Mouse (Mus musculus) splenic B cell, adult 2 months (primary cell): ENCODE data around the gene Hist1h4a.
A peak's percentile ranks its signal among the peaks of the same experiment; 100 is the strongest.
"Not testable (repeated sequence)": the region's sequence is repeated elsewhere in the genome, so short reads cannot be mapped to it uniquely, and the experiment has no call there.

Experiments used
- DNase-seq: peaks from one replicate; pipeline ENCODE4 v3.0.0-alpha.2; 2011; ENCODE audit warnings: low read depth, low spot score
- H3K27me3 ChIP-seq: 2 replicates; pipeline ENCODE4 v1.6.1; 2012; ENCODE audit warnings: mild to moderate bottlenecking, low read length, moderate library complexity, mixed read lengths; ENCODE audit not compliant: control insufficient read depth, poor library complexity, insufficient read depth, severe bottlenecking
- H3K36me3 ChIP-seq: 2 replicates; pipeline ENCODE4 v1.6.1; 2012; ENCODE audit warnings: mild to moderate bottlenecking, low read length, moderate library complexity, mixed read lengths; ENCODE audit not compliant: control insufficient read depth, poor library complexity, insufficient read depth, severe bottlenecking

Gene Hist1h4a

DNA sequence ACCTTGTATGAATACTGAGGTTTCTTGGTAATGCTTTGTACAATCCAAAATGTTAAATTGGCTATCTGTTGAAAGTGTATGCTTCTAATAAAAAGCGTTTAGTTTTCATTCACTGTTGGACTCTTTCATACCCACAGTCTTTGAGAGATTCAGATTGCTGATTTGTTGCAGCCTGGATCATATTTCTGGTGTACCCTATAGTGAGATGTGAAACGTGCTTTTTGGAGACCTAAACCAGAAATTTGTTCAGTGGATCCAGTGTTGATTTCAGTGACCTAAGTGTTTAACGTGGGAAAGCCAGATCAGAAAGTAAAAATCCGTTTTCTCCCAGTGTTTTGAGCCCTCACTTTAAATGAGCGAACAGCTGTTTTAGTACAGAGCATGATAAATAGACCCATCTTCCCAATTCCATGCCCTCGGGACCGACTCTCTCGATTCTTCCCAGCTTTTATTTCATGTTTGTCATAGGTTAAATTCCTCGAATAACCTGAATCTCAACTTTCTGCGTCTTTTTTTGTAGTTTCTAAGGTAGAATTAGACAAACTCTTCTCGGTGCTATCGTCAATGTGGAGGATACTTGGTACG lies 20.7 kb downstream of the Hist1h4a start:
- no peak for DNase-seq
- Histone ChIP-seq H3K36me3 (0 out of 2 replicates have a peak, but pooled peaks cover 2% of the 10 kb centered on the region), H3K27me3 (no peaks in the 10 kb centered on the region)

DNA sequence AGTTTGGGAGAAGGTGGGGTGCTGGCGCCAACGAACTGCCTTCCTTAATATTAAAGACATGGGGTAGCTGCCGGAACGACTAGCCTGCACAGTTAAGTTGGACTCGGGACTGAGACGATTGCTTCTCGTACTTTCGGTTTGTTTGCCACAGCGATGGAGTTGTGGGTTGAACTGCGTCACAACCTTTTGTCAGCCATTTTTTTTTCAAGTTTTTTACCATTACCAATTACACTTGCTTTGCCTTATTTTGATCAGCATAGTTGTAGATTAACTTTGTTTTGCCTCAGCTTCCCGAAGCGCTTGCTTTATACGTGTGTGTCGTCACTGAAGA lies 21.1 kb downstream of the Hist1h4a start:
- peak; percentile 90 for DNase-seq
- Histone ChIP-seq H3K27me3 (no peaks in the 10 kb centered on the region), H3K36me3 (0 out of 2 replicates have a peak, but pooled peaks cover 2% of the 10 kb centered on the region)

DNA sequence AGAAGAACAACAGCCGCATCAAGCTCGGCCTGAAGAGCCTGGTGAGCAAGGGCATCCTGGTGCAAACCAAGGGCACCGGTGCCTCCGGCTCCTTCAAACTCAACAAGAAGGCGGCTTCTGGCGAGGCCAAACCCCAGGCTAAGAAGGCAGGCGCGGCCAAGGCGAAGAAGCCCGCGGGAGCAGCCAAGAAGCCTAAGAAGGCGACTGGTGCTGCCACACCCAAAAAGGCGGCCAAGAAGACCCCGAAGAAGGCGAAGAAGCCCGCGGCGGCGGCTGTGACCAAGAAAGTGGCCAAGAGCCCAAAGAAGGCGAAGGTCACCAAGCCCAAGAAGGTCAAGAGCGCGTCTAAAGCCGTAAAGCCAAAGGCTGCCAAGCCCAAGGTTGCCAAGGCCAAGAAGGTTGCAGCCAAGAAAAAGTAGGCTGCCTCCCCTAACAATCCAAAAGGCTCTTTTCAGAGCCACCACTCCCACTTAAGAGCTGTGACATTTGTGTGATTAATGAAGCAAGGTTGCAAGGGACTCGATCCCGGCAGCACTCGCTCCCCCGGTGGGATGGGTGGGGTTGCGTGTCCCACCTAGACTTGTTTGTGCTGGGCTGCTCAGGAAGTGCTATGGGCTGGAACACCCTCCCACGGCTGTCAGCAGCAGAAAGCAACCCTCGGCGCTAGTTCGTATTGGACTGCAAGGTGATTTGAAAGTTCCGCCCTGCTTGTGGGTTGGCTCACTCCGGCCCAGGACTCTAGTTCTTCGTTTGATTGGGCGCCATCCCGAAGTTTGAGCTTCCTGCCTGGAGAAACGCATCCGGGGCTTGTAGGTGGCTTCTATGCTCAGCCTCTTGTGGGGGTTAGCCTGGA lies 21.7 kb downstream of the Hist1h4a start:
- Histone ChIP-seq H3K36me3 (0 out of 2 replicates have a peak, but pooled peaks cover 2% of the 10 kb centered on the region), H3K27me3 (no peaks in the 10 kb centered on the region)
- peak; percentile 94 for DNase-seq

DNA sequence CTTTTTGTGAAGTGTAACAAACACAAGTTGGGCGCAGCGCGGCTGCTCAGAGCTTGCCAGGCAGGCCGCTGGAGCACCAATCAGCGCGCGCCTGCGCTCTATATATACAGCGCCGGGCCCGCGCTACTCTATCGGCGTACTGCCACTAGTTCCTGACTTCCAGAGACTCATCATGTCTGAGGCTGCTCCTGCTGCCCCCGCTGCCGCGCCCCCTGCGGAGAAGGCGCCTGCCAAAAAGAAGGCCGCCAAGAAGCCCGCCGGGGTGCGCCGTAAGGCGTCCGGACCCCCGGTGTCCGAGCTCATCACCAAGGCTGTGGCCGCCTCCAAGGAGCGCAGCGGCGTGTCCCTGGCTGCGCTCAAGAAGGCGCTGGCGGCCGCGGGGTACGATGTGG lies 22.4 kb downstream of the Hist1h4a start, which contains the start of gene Hist1h1c:
TSS of gene Hist1h1c (plus strand) at position 132 of the 392 bp plus-strand sequence.
- peak; percentile 95 for DNase-seq
- Histone ChIP-seq H3K36me3 (0 out of 2 replicates have a peak, but pooled peaks cover 2% of the 10 kb centered on the region), H3K27me3 (no peaks in the 10 kb centered on the region)

DNA sequence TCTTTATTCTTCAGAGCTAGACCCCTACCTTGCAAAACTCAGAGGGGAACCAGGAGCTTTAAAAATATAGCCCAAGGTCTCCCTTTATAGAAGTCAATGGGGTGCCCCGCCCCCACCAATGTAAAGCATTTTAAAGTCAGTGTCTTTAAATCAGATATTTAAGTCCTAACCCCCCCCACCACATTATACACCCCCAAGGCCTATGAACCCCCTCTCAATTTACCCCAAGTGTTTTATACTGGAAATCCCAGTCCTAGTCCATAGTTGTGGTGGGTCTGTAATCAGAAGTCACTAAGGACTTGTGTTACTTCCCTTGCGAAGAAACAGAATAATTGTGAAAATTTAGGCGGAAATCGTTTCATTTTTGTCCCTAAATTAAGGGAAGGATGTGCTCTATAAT lies 23.0 kb downstream of the Hist1h4a start:
- peak; percentile 25 for DNase-seq

DNA sequence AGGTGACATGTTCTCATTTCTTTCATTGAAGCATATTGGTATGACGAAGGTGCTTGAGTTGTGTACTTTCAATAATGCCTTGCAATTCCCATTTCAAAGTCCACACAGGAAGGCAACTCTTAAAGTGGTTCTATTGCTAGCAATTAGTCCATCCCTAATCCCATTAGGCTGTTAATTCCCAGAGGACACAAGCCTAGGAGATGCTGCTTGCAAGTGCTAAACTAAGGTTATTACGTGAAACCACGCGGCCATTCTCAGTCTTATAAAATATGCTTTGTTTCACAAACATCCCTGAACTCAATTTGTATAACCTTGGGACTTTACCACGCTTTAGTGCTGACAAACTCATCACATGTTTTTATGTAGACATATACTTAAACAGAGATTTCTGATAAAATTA lies 23.9 kb downstream of the Hist1h4a start:
- H3K36me3 ChIP-seq = no peaks in the 10 kb centered on the region
- no peaks in the 10 kb centered on the region for H3K27me3 ChIP-seq
- DNase-seq = no peak

More for the DNA sequence above, 23.0 kb downstream of the Hist1h4a start:
- H3K27me3 ChIP-seq = no peaks in the 10 kb centered on the region
- 0 out of 2 replicates have a peak, but pooled peaks cover 2% of the 10 kb centered on the region for H3K36me3 ChIP-seq

DNA sequence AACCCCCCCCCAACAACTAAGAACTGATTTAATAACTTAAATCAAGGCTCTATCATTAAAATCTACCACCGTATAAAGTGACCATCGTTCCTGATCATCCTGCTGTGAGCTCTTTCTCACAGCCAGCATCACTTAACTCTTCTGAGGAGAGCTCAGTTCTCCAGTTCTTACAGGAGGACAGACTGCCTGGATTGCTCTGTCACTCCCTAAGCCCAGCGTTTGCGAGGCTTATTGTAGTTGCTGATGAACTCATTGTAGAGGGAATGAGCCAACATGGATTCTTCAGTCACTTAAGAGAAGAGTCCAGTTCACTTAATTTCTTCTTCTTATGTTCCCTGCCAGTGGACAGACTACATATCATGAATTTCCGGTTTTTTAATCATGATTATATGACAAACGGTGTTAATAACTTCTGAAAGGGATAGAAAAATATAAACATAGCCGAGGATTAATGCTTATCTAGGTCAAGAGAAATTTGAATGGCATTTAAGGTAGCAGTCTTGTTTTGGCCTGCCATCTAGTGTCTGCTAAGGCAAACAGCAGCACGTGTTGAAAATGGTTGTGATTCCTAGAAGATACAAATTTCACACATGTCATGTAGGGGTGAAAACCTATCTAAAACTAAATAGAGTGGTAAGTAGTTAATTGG lies 28.8 kb downstream of the Hist1h4a start:
- DNase-seq = peak; percentile 79
- Histone ChIP-seq H3K27me3 (no peaks in the 10 kb centered on the region), H3K36me3 (no peaks in the 10 kb centered on the region)

DNA sequence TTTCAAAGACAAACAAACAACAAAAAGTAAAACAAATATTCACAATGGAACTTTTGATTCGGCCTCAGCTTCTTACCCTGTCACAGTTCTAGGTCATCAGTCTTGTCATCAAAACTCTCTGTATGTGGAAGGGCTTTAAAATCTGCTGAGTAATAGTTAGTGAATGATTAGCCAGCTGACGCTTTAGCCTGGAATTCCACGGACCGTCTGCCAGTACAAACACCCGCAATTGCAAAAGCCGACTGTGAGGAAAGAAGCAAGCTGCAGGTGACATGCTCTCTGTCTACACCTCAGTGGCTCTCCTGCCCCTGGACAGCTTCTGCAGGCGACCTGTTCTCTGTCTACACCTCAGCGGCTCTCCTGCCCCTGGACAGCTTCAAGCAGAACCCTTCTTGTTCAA lies 30.6 kb downstream of the Hist1h4a start:
- no peak for DNase-seq
- Histone ChIP-seq H3K36me3 (no peaks in the 10 kb centered on the region), H3K27me3 (no peaks in the 10 kb centered on the region)

DNA sequence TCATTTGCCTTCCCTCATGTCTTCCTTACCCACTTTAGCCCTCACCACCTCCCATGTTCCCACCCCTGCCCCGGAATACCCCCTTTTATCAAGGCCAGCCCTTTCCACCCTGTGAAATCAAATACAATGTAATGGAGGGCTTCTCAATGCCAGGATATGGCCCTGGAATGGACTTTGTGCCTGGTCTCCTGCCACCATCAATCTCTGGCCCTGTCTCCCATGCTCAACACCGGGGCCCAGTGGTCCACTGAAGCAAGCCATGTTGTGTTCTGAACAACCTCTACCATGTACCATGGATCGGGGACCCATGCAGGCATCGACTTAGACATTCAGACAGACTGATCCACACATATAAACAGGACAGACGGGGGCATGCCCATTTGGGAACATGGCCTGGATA lies 31.3 kb downstream of the Hist1h4a start:
- Histone ChIP-seq H3K27me3 (no peaks in the 10 kb centered on the region), H3K36me3 (no peaks in the 10 kb centered on the region)
- DNase-seq = no peak

DNA sequence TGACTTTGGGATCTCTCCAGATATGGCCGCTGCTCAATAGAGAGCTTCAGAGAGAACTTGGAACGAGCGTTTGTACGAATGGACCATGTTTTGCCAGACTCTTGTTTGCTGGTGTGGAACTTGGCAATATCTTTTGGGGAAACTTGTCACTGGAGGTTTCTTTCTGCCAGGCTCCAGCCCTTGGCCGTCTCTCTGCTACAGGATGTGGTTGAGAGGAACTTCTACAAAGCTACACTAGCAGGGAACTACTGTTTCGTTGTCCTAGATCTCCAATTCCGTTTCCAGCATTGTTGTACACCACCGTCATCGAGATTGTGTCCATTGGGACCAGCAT lies 31.9 kb downstream of the Hist1h4a start:
- no peak for DNase-seq
- Histone ChIP-seq H3K36me3 (no peaks in the 10 kb centered on the region), H3K27me3 (no peaks in the 10 kb centered on the region)

DNA sequence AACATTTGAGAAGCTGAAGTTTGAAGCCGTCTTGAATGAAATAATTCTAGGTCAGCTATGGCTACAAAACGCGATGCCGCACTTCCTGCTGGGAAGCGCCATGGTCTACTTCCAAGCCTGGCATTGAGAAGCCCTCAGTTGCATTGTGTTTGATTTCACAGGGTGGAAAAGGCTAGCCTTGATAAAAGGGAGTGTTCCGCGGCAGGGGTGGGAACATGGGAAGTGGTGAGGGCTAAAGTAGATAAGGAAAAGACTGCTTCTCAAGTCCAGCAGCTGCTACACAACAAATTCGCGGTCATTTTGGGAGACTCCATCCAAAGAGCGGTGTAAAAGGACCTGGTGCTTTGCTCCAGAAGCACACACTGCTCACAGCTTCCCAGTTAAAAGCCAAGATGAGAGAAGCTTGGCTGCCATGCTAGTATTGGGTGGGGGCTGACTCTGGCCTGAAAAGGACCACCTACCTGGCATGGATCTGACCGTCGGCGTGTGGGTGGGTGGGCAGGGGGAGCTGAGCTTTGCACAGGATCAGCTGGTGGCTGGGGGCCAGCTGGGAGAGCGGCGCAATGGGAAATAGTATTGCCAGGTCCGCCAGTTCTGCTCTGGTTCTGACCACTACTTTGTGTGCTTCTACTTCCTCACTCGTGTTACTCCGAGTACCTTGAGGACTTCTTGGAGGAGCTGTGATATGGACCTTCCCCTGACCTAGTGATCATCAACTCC lies 32.4 kb downstream of the Hist1h4a start:
- Histone ChIP-seq H3K27me3 (no peaks in the 10 kb centered on the region), H3K36me3 (no peaks in the 10 kb centered on the region)
- DNase-seq = no peak

DNA sequence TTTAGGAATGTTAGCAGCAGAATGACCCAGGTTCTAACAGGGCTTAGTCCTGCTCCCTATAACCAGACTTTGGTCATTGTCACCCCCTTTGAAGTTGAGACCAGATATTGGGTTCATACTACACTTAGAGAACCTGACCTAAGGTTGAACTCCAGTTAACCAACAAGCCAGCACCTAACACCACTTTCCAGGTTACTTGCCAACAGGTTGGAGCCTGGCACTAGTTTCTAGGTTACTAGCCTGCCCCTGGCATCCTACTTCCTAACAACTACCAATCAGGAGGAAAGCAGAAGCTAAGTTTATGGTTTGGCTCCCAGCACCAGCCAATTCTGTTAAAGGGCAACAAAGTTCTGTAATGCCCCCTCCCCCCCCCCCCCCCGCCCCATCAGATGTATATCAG lies 35.8 kb downstream of the Hist1h4a start:
- no peak for DNase-seq
- no peaks in the 10 kb centered on the region for H3K27me3 ChIP-seq
- H3K36me3 ChIP-seq = no peaks in the 10 kb centered on the region

DNA sequence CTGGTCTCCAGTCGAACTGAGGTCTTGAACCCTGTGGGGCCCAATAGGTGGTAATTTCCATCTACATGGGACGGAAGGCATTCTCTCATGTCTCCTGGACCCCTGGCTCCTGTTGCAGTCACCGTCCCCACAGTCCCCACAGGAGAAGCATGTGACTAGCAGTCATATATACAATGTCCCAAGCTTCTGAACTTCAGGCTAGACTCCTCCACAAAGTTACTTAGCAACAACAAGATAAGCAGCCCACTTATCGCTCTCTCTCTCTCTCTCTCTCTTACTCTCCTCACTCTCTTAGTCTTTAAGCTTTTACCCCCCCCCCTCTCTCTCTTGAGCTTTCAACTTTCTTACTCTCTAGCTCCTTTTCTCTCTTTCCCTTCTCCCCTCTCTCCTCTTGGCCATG lies 36.8 kb downstream of the Hist1h4a start:
- H3K36me3 ChIP-seq = no peaks in the 10 kb centered on the region
- no peak for DNase-seq
- H3K27me3 ChIP-seq = no peaks in the 10 kb centered on the region

DNA sequence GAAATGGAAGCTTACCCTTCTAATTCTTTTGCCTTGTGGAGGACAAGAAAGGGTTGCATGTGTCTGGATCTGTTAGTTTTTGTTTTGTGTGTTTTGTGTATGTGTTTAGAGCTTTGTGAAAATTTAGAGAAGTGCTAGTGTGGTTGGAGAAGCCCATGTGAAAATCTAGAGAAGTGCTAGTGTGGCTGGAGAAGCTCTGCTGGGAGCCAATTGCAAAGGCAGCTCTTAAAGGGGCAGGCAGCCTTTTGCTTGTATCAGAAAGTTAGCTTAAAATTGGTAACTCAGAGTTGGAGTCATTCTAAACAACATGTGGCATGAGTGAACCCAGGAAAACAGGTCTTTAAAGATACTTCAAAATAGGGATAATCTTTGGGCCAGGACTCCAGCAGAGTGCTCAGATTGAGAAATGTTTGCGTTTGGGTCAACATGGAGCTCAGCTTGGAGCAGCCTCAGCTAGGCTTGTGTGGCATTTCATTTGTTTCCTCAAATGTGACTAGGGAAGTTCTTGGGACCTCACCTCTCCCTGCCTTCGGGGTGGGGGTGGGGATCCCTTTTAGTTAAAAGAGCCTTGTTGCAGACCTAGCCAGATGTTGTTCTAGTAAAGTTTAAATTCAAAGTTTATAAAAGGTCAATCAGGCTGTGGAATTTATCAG lies 43.3 kb downstream of the Hist1h4a start:
- not testable (repeated sequence) for DNase-seq, H3K27me3 ChIP-seq, H3K36me3 ChIP-seq
